Mouse (Mus musculus) forebrain, embryonic 15.5 days (tissue): ENCODE measurements at regions not wholly inside any gene's neighbourhood (a gene's known extent, or its start where the extent isn't known, plus 50 kb on each side); places are given as distances from the start of the nearest gene placed in this dataset.
A peak's percentile ranks its signal among the peaks of the same experiment; 100 is the strongest.

ENCODE experiments used
- ATAC-seq: fragments of 200-750 bp; cut with Nextera tagmentation; replicated peaks from 2 replicates; pipeline ENCODE4 v1.8.0; 2017; ENCODE audit warnings: mild to moderate bottlenecking, moderate TSS enrichment, moderate library complexity
- H3K27ac ChIP-seq: fragments of 300-500 bp; sonication (generic); replicated peaks from 2 replicates; pipeline ENCODE4 v1.5.1; 2015; ENCODE audit warnings: mild to moderate bottlenecking, inconsistent platforms
- H3K27me3 ChIP-seq: fragments of 300-500 bp; sonication (generic); 2 replicates; pipeline ENCODE4 v1.6.1; 2015; ENCODE audit warnings: inconsistent platforms
- H3K36me3 ChIP-seq: fragments of 300-500 bp; sonication (generic); 2 replicates; pipeline ENCODE4 v1.6.1; 2015; ENCODE audit warnings: mild to moderate bottlenecking, inconsistent platforms
- H3K4me1 ChIP-seq: fragments of 300-500 bp; sonication (generic); 2 replicates; pipeline ENCODE4 v1.6.1; 2015; ENCODE audit warnings: inconsistent platforms
- H3K4me2 ChIP-seq: fragments of 300-500 bp; sonication (generic); replicated peaks from 2 replicates; pipeline ENCODE4 v1.6.1; 2015; ENCODE audit warnings: mild to moderate bottlenecking, inconsistent platforms
- H3K4me3 ChIP-seq: fragments of 300-500 bp; sonication (generic); 2 replicates; pipeline ENCODE4 v1.5.1; 2015; ENCODE audit warnings: mild to moderate bottlenecking, inconsistent platforms
- H3K9ac ChIP-seq: fragments of 300-500 bp; sonication (generic); replicated peaks from 2 replicates; pipeline ENCODE4 v1.6.1; 2015; ENCODE audit warnings: mild to moderate bottlenecking, inconsistent platforms
- H3K9me3 ChIP-seq: fragments of 300-500 bp; sonication (generic); 2 replicates; pipeline ENCODE4 v1.6.1; 2016; ENCODE audit warnings: inconsistent platforms
- WGBS: fragments of 180-500 bp; shearing (Covaris S2); methylation state at CpG from one replicate; pipeline ENCODE4 v1.1.7; 2015; ENCODE audit warnings: mixed read lengths; 5-methylcytosine and 5-hydroxymethylcytosine counted together

DNA sequence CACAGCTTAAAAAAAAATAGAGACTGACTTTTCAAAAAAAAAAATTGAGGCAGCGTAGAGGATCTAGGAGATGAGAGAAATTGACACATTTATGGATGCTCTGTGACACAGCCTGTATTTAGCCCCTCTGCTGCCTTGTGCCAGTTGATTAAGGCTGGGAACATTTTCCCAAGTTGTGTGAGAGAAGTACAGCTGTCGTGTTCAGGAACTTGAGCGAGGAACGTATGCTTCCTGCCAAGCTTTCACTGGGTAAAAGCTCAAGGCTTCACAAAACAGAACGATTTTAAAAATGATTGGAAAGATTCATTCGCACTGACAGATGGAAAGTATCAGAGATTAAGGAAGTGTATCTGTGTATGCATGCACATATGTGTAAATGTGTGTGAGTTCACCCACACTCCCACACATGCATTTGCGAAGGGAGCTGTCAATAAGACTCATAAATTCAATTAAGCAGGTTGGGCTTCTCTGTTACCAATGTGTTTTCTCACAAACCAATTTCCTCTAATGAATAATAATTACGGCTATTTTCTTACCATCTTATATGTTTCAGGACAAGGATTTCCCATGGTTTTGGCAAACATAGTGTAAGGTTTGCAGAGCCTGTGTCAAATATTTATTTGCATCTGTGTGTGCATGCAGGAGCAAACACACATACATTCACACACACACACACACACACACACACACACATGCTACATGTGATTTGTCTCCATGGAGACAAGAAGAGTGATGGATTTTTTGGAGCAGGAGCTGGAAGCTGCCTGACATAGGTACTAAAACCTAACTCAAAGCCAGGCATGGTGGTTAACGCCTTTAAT, 662.9 kb upstream of the Kirrel3 start:
- no peaks in the 10 kb centered on the region for H3K9me3 ChIP-seq
- no peak overlapping the region for H3K4me3 ChIP-seq
- no peaks in the 10 kb centered on the region for H3K36me3 ChIP-seq
- no peak overlapping the region for H3K9ac ChIP-seq
- no peak overlapping the region for H3K4me2 ChIP-seq
- peak overlapping the region; percentile 44; the same call in 1 of the 2 replicates for H3K27ac ChIP-seq
- H3K4me1 ChIP-seq, result no peaks in the 10 kb centered on the region
- WGBS, result 60% methylated on average over 9 of the region's 9 CpGs
- no peaks in the 10 kb centered on the region for H3K27me3 ChIP-seq
- ATAC-seq, result peak; percentile 93

DNA sequence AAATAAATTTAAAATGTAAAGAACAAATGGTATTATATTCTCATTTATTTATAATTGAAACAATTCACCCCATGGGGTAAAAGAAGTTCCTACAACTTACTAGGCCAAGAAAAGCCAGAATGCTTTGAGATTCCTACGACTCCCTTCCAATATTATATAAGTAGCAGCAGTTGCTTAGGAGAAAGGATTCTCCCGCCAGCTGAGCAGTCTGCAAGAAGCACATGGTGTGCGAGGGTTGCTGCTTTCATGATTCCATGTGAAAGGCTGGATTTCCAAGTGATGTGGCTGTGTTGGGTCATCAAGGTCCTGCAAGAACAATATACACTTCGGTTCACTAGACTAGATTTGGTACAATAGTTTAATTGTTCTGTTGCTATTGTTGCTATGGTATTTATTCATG, 659.6 kb upstream of the Kirrel3 start:
- H3K4me2 ChIP-seq, result no peak overlapping the region
- H3K4me3 ChIP-seq, result no peak overlapping the region
- H3K9me3 ChIP-seq, result no peaks in the 10 kb centered on the region
- H3K9ac ChIP-seq, result no peak overlapping the region
- ATAC-seq, result no peak
- H3K36me3 ChIP-seq, result no peaks in the 10 kb centered on the region
- 51% methylated on average over 4 of the region's 4 CpGs for WGBS
- H3K27ac ChIP-seq, result no peak overlapping the region
- H3K27me3 ChIP-seq, result no peaks in the 10 kb centered on the region
- no peaks in the 10 kb centered on the region for H3K4me1 ChIP-seq

DNA sequence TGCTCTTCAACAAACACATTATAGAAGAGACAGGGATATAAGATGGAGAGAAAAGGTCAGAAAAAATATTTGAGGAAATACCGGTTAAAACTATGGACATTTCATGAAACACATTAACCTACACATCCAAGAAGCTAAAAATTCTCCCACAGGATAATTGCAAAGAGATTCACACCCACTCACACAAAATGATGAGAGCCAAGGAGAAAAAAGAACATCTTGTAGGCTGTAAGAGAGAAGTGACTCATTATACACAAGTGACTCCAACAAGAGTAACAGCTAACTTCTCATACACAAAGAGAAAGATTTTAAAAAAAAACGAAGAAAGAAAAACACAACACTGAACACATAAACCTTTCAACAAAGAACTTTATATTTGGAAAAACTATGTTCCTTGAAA, 658.3 kb upstream of the Kirrel3 start:
- no peak overlapping the region for H3K4me3 ChIP-seq
- H3K36me3 ChIP-seq, result no peaks in the 10 kb centered on the region
- H3K4me2 ChIP-seq, result no peak overlapping the region
- no peaks in the 10 kb centered on the region for H3K9me3 ChIP-seq
- H3K27ac ChIP-seq, result no peak overlapping the region
- 90% methylated on average over 2 of the region's 2 CpGs for WGBS
- ATAC-seq, result no peak
- H3K4me1 ChIP-seq, result no peaks in the 10 kb centered on the region
- H3K27me3 ChIP-seq, result no peaks in the 10 kb centered on the region
- no peak overlapping the region for H3K9ac ChIP-seq

DNA sequence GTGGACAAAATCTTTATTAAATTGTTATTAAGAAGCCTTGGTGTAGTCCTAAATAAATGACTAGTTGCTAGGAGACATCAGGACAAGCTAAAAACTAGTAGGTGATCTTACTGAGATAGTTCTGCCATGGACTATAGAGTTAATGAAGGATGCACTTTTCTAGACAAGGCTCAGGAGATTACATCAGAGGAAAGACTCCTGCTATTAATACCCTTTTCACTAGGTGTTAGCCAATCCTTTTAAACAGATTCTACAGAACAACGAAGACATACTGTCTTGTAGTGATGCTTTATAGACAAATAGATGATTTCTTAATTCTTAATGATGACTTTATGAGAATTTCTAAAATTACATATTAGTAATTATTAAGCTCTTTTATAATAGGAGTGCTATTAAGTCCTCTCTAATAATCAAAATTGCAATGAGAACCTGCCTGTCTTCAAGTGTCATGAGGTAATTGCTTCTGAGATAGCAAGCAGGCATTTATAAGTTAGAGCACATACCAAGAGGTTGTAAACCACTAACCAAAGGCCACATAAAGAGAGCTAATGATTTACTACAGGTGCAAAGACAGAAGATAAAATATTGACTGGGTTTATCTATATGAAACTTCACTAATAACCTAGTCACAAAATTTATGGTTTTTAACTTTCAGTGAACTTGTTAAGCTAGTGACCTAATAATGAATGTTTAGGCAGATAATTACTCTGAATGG, 647.9 kb upstream of the Kirrel3 start:
- WGBS, result 58% methylated on average over 1 of the region's 1 CpGs
- Histone ChIP-seq H3K4me2 (no peak overlapping the region), H3K9ac (no peak overlapping the region), H3K36me3 (no peaks in the 10 kb centered on the region), H3K4me1 (no peaks in the 10 kb centered on the region), H3K9me3 (no peaks in the 10 kb centered on the region), H3K4me3 (no peak overlapping the region), H3K27me3 (no peaks in the 10 kb centered on the region), H3K27ac (no peak overlapping the region)
- ATAC-seq, result no peak

DNA sequence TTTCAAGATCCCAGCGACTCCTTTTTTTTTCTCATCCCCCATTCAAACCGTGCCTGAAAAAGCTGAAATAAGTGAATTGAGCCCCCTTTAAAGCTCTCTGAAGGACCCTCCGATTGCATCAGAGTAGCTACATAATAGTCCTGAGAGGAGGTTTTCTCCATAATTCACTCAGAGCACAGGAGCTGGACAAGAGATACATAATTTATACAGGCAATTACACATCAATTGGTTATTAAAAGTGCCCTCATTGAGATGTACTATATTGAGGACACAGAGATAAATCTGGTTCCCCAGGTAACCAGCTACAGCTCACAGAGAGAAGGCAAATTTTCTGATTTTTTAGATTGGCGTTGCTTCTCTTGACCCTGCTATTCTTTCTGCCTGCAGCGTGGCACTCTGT, 636.1 kb upstream of the Kirrel3 start:
- peak; percentile 51; the same call in 1 of the 2 replicates for ATAC-seq
- Histone ChIP-seq H3K27ac (no peak overlapping the region), H3K9me3 (no peaks in the 10 kb centered on the region)

DNA sequence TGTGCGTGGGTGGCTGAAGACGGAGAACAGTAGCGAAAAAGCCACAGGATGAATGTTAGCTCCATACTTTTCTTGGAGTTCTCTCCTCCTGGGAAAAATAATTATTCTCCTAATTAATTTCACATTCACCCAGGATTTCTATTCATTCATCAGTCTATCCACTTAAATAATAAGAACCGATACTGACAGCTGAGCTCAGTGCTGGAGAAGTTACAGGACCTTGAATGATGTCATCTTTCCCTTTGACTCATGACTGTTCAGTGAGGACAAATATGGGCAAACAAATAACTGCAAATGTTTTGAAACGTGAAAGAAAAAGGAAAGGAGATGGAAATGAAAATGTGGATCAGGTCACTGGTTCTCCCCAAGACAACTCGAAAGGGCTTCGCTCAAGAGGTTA, 635.7 kb upstream of the Kirrel3 start:
- peak; percentile 29; the same call in 1 of the 2 replicates for ATAC-seq
- Histone ChIP-seq H3K9me3 (no peaks in the 10 kb centered on the region), H3K9ac (no peak overlapping the region), H3K4me1 (0 out of 2 replicates have a peak, but pooled peaks cover 3% of the 10 kb centered on the region), H3K36me3 (no peaks in the 10 kb centered on the region), H3K27ac (no peak overlapping the region), H3K27me3 (no peaks in the 10 kb centered on the region), H3K4me3 (no peak overlapping the region), H3K4me2 (no peak overlapping the region)
- WGBS, result 33% methylated on average over 7 of the region's 7 CpGs

More for the DNA sequence above, 636.1 kb upstream of the Kirrel3 start:
- Histone ChIP-seq H3K4me3 (no peak overlapping the region), H3K9ac (no peak overlapping the region), H3K4me1 (0 out of 2 replicates have a peak, but pooled peaks cover 3% of the 10 kb centered on the region), H3K4me2 (no peak overlapping the region), H3K27me3 (no peaks in the 10 kb centered on the region), H3K36me3 (no peaks in the 10 kb centered on the region)
- 25% methylated on average over 5 of the region's 5 CpGs for WGBS

DNA sequence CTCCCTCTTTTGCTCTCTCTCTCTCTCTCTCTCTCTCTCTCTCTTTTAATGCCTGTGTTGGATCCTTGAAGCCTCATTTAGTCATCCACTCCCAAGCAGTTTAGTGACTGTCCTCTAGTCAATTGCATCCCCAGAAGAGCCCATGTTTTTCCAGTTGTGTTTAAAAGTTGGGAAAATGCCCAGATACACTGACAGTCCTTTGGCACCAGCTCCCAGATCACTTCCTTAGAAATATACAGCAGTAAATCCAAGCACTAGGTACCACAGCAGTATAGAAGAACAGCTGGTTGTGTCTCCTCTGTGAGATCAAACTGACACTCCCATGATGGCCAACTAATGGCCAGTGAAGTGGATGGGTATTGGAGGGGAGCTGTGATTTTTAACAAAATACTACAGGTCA, 634.7 kb upstream of the Kirrel3 start:
- Histone ChIP-seq H3K9ac (no peak overlapping the region), H3K4me2 (no peak overlapping the region), H3K27me3 (no peaks in the 10 kb centered on the region), H3K36me3 (no peaks in the 10 kb centered on the region), H3K27ac (no peak overlapping the region), H3K4me1 (0 out of 2 replicates have a peak, but pooled peaks cover 3% of the 10 kb centered on the region), H3K9me3 (no peaks in the 10 kb centered on the region), H3K4me3 (no peak overlapping the region)
- no peak for ATAC-seq

DNA sequence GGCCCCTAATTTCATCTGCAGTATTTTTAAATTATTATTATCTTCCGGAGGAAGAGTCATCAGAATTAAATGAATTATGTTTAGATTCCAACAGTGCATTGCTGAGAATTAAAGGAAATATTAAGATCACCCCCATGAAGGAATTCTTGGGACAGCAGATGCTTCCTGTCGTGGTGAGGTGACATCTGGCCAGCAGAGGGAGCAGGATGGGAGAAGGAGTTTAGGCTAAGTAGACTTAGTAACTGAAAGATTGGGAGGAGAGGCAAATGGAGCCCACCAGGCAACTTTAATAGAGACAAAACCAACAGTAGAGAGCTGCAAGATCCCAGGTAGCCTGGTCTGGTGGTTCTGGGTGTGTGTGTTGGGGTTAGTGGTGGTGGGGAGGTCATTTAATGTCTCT, 629.5 kb upstream of the Kirrel3 start:
- 35% methylated on average over 2 of the region's 2 CpGs for WGBS

DNA sequence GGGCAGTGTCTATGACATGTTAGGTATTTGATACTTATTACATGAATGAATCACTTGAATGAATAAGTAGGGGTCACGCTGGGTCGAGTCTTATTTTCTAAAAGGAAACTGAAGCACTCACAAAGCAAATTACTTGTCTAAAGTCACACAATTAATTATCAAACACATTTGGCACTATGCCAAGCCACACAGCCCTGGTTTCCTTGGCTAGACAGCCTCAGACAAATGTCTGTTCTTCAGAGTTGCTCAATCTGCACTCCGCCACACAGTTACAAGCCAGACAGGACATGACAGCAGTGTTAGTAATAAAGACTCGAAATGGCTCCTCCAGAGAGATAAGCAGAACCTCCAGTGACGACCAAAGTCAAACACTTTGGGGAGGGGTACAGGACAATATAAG, 627.2 kb upstream of the Kirrel3 start:
- H3K4me3 ChIP-seq, result no peak overlapping the region
- no peak overlapping the region for H3K27ac ChIP-seq
- ATAC-seq, result no peak
- H3K9me3 ChIP-seq, result no peaks in the 10 kb centered on the region
- H3K9ac ChIP-seq, result no peak overlapping the region
- H3K27me3 ChIP-seq, result no peaks in the 10 kb centered on the region
- H3K4me2 ChIP-seq, result no peak overlapping the region
- H3K4me1 ChIP-seq, result no peaks in the 10 kb centered on the region
- H3K36me3 ChIP-seq, result no peaks in the 10 kb centered on the region
- 51% methylated on average over 5 of the region's 5 CpGs for WGBS

More for the DNA sequence above, 629.5 kb upstream of the Kirrel3 start:
- no peaks in the 10 kb centered on the region for H3K4me1 ChIP-seq
- H3K27ac ChIP-seq, result no peak overlapping the region
- no peak overlapping the region for H3K9ac ChIP-seq
- H3K9me3 ChIP-seq, result no peaks in the 10 kb centered on the region
- no peak overlapping the region for H3K4me2 ChIP-seq
- H3K36me3 ChIP-seq, result no peaks in the 10 kb centered on the region
- H3K4me3 ChIP-seq, result no peak overlapping the region
- no peak for ATAC-seq
- H3K27me3 ChIP-seq, result no peaks in the 10 kb centered on the region

DNA sequence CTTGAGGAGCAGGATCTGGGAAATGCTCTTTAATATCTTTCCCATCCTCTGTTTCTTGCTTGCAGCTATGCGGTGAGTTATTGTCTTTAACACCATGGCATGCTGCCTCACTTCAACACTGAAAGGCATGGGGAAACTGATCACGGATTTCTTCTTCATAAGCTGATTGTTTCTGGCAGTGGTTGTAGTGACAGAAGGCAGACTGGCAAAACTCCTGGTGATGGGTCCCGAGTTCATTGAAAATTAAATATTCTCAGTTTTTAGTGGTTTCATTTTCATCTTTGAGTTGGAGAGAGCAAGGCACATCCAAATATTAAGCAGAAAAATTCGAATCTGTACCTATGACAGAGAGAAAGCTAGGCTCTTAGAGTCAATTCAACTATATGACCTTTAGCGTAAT, 617.0 kb upstream of the Kirrel3 start:
- Histone ChIP-seq H3K9ac (no peak overlapping the region), H3K36me3 (no peaks in the 10 kb centered on the region), H3K4me1 (no peaks in the 10 kb centered on the region), H3K27ac (no peak overlapping the region), H3K4me3 (no peak overlapping the region), H3K9me3 (no peaks in the 10 kb centered on the region), H3K4me2 (no peak overlapping the region), H3K27me3 (no peaks in the 10 kb centered on the region)
- no peak for ATAC-seq
- WGBS, result 78% methylated on average over 5 of the region's 5 CpGs

DNA sequence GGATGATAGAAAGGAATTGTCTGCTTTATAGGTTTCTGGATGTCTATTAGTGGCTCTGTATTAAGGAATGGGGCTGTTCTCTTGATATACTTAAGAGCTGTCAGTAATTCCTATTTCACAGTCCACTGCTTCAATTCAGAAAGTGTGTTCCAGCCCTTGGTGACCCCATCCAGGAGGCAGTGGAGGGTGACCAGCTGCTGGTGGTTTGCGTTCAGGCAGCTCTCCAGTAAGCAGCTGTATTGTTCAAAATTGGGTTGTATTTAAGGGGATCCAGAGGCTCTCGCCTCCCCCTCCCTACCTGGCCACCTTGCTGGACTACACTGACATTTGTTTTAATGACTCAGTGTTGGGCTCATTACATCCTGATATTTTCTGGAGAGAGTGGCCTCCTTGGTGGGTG, 598.4 kb upstream of the Kirrel3 start:
- H3K4me2 ChIP-seq, result no peak overlapping the region
- H3K9me3 ChIP-seq, result no peaks in the 10 kb centered on the region
- H3K27ac ChIP-seq, result no peak overlapping the region
- no peak overlapping the region for H3K4me3 ChIP-seq
- 8% methylated on average over 2 of the region's 2 CpGs for WGBS
- no peaks in the 10 kb centered on the region for H3K27me3 ChIP-seq
- no peaks in the 10 kb centered on the region for H3K4me1 ChIP-seq
- ATAC-seq, result no peak
- no peak overlapping the region for H3K9ac ChIP-seq
- H3K36me3 ChIP-seq, result no peaks in the 10 kb centered on the region

DNA sequence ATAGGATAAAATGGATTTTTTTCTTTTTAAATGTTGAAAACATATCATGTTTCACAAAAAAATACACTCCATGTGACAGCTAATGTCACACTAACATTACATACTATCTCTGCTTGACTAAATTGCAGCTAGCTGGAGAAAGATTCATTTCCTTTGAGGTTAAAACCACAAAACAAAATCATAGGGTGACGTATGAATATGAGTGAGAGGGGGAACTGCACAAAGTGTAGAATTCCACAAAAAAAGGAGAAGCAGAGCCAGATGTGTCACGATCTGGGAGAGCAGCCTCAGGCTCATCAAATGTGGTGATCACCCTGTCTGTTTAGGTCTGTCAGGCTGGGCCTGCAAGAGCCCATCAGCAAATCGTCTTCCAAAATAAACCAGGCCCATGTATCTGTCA, 593.7 kb upstream of the Kirrel3 start:
- Histone ChIP-seq H3K36me3 (no peaks in the 10 kb centered on the region), H3K4me3 (no peak overlapping the region), H3K4me1 (no peaks in the 10 kb centered on the region), H3K27me3 (no peaks in the 10 kb centered on the region), H3K9me3 (no peaks in the 10 kb centered on the region), H3K9ac (no peak overlapping the region), H3K4me2 (no peak overlapping the region), H3K27ac (0 out of 2 replicates have a peak overlapping the region, but pooled peaks have one; percentile 21)
- no peak for ATAC-seq
- WGBS, result 73% methylated on average over 3 of the region's 3 CpGs
